12 mouse cellular contexts compared by ENCODE assay signal in the genomic region with DNA sequence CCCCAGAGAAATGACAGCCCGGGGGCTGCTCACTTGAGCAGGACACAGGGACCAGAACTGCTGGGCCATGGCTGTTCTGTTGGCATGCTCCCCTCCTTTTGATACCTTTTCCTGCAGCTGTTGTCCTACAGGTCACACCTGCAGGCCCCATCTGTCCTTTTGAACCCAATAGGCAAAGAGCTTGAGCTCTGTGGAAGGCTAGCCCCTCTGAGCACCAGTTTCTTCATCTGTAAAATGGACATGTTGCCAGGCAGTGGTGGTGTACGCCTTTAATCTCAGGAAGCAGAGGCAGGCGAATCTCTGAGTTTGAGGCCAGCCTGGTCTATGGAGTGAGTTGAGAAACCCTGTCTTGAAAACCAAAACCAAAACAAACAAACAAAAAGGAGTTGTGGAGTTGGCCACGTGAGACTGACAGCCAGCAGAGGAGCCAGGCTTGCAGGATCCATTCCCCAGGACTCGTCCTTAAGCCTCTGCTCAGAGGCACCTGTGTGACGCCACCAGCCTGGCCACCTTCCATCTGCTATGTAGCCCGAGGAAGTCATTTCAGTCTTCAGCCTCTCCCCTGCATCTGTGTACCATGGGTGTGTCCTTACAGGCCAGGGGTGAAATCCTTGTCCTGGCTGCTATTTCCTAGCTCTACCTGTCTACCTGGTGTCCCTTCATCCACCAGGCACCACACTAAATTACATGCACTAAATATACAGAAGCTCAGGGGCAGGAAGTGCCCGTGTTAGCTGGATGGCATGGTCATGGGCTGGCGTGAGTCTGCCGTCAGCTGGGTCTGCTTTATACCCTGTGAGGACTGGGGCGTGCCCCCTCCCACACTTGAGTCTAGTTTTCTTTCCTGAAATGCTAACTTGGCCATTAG. TPM values are rescaled to one million over a fixed set of nuclear protein-coding genes. Genes with fewer than 3 reads are reported as not detected.
DNase-seq lines count a peak whose midpoint lies in the region; ATAC-seq and TF ChIP-seq lines count a peak whose summit lies in the region.
"Had no signal": no experiment of that assay in that cellular context is flagged by ENCODE, and none has a peak within 500 bp of the region (broad histone marks: within the 10 kb centered on the region; RNA-seq: fewer than 3 reads in every experiment).

No protein-coding gene starts in this region.

- H3K36me3 ChIP-seq in heart, embryonic 13.5 days: peaks cover 13% of the 10 kb centered on the region
- H3K36me3 ChIP-seq in forebrain, postnatal 0 days (ENCODE audit: insufficient read depth): peaks cover 15% of the 10 kb centered on the region; the same call in 1 of the 2 replicates
- peaks cover 15% of the 10 kb centered on the region for H3K36me3 ChIP-seq in midbrain, embryonic 10.5 days
- H3K36me3 ChIP-seq: liver, embryonic 15.5 days had no signal

- no peak for TF ChIP-seq CTCF in forebrain, postnatal 0 days (IDR thresholded peaks at IDR 0.05; ENCODE audit: low read depth)

- no peak for DNase-seq in heart, postnatal 10 days
- no peak for DNase-seq in forebrain, postnatal 0 days
- no peak for DNase-seq in midbrain, embryonic 10.5 days (ENCODE audit: low spot score)
- no peak for DNase-seq in yolk sac, embryonic 10.5 days (ENCODE audit: low spot score)
- DNase-seq in thymus, postnatal 4 days: no peak
- no peak for DNase-seq in gastrocnemius, postnatal 14 days

- no peaks in the 10 kb centered on the region for H3K9me3 ChIP-seq in heart, embryonic 13.5 days
- no peaks in the 10 kb centered on the region for H3K9me3 ChIP-seq in forebrain, postnatal 0 days (ENCODE audit: low read length)
- no peaks in the 10 kb centered on the region for H3K9me3 ChIP-seq in midbrain, embryonic 10.5 days (replicated peaks)
- H3K9me3 ChIP-seq: liver, embryonic 15.5 days had no signal

- 74% methylated on average over 11 of the region's 11 CpGs for WGBS in heart, embryonic 13.5 days
- 70% methylated on average over 11 of the region's 11 CpGs for WGBS in forebrain, postnatal 0 days
- 77% methylated on average over 11 of the region's 11 CpGs for WGBS in midbrain, embryonic 10.5 days

- 0 out of 2 replicates have a peak overlapping the region, but pooled peaks have one; percentile 87 for H3K27ac ChIP-seq in heart, embryonic 13.5 days (replicated peaks)
- peak overlapping the region; percentile 42; the same call in 1 of the 2 replicates for H3K27ac ChIP-seq in brown adipose tissue, adult 24 weeks (replicated peaks; ENCODE audit: low read depth, low read length)
- peak overlapping the region; percentile 54; the same call in 1 of the 2 replicates for H3K27ac ChIP-seq in forebrain, postnatal 0 days (ENCODE audit: low read depth, low read length)
- peak overlapping the region; percentile 18; the same call in 1 of the 2 replicates for H3K27ac ChIP-seq in midbrain, embryonic 10.5 days (replicated peaks)
- H3K27ac ChIP-seq: liver, embryonic 15.5 days had no signal

- peak overlapping the region; percentile 13; the same call in 1 of the 2 replicates for H3K4me2 ChIP-seq in heart, embryonic 13.5 days
- H3K4me2 ChIP-seq in forebrain, postnatal 0 days (ENCODE audit: low read depth): no peak overlapping the region
- H3K4me2 ChIP-seq: liver, embryonic 15.5 days had no signal

- H3K27me3 ChIP-seq in heart, embryonic 13.5 days (replicated peaks): no peaks in the 10 kb centered on the region
- no peaks in the 10 kb centered on the region for H3K27me3 ChIP-seq in forebrain, postnatal 0 days (ENCODE audit: insufficient read depth, low read length)
- peaks cover 15% of the 10 kb centered on the region; the same call in 1 of the 2 replicates for H3K27me3 ChIP-seq in midbrain, embryonic 10.5 days (ENCODE audit: low read depth, poor library complexity, severe bottlenecking)

- peaks cover 78% of the 10 kb centered on the region for H3K4me1 ChIP-seq in heart, embryonic 13.5 days
- peaks cover 59% of the 10 kb centered on the region for H3K4me1 ChIP-seq in brown adipose tissue, adult 24 weeks (ENCODE audit: control insufficient read depth, insufficient read depth, insufficient read length, low read length)
- peaks cover 66% of the 10 kb centered on the region for H3K4me1 ChIP-seq in forebrain, postnatal 0 days (ENCODE audit: insufficient read depth)
- peaks cover 94% of the 10 kb centered on the region for H3K4me1 ChIP-seq in midbrain, embryonic 10.5 days

- ATAC-seq in heart, embryonic 13.5 days (ENCODE audit: extremely low read depth, insufficient number of reproducible peaks, low FRiP score, low TSS enrichment): no peak
- ATAC-seq in forebrain, postnatal 0 days: no peak

- H3K4me3 ChIP-seq in heart, embryonic 13.5 days: no peak overlapping the region
- no peak overlapping the region for H3K4me3 ChIP-seq in brown adipose tissue, adult 24 weeks (ENCODE audit: insufficient read depth, low read depth, low read length)
- no peak overlapping the region for H3K4me3 ChIP-seq in forebrain, postnatal 0 days (ENCODE audit: low read depth, low read length)
- no peak overlapping the region for H3K4me3 ChIP-seq in midbrain, embryonic 10.5 days
- H3K4me3 ChIP-seq: liver, embryonic 15.5 days had no signal

- 0 out of 2 replicates have a peak overlapping the region, but pooled peaks have one; percentile 94 for H3K9ac ChIP-seq in heart, embryonic 13.5 days
- no peak overlapping the region for H3K9ac ChIP-seq in forebrain, postnatal 0 days
- H3K9ac ChIP-seq: liver, embryonic 15.5 days had no signal

- intact Hi-C loops in heart, postnatal 10 days (cut with DNase I): no loop called here
- intact Hi-C loops in gastrocnemius, postnatal 14 days (cut with DNase I; ENCODE audit: low total_unique reads): no loop called here

RNA-seq across cellular contexts. Expression of gene Ralgds, which starts 24.1 kb away (rescaled TPM):
- polyA plus RNA-seq in heart, embryonic 13.5 days (2015; fragmentation: Nextera tagmentation; extraction: Ambion mirVana): 19.2 and 20.3 TPM in 2 replicates
- 10 to 100 TPM; 20.6 to 26.6 TPM for total RNA-seq in heart, postnatal 10 days (2021)
- polyA plus RNA-seq in brown adipose tissue, adult 24 weeks (2012; ENCODE audit: insufficient read depth, insufficient read length, missing spikeins): 5.7 and 6.1 TPM in 2 replicates
- total RNA-seq in forebrain, postnatal 0 days (2014; rRNA removed): 176 and 197 TPM in 2 replicates
- polyA plus RNA-seq in forebrain, postnatal 0 days (2015; fragmentation: Nextera tagmentation; extraction: Ambion mirVana): 65.3 and 76.8 TPM in 2 replicates
- polyA plus RNA-seq in midbrain, embryonic 10.5 days (2016; fragmentation: Nextera tagmentation; extraction: Ambion mirVana): 31.5 and 45.6 TPM in 2 replicates
- 10 to 100 TPM; 17.1 to 25.3 TPM for total RNA-seq in gastrocnemius, postnatal 14 days (2021)

RNA-seq across cellular contexts. Expression of gene Cel, which starts 26.2 kb away (rescaled TPM):
- polyA plus RNA-seq in heart, embryonic 13.5 days (2015; fragmentation: Nextera tagmentation; extraction: Ambion mirVana): 0.31 TPM in 1 of 2 replicates, not detected in the other
- not detected for total RNA-seq in heart, postnatal 10 days (2021)
- not detected in 2 replicates for polyA plus RNA-seq in brown adipose tissue, adult 24 weeks (2012; ENCODE audit: insufficient read depth, insufficient read length, missing spikeins)
- total RNA-seq in forebrain, postnatal 0 days (2014; rRNA removed): not detected in 2 replicates
- not detected in 2 replicates for polyA plus RNA-seq in forebrain, postnatal 0 days (2015; fragmentation: Nextera tagmentation; extraction: Ambion mirVana)
- not detected in 2 replicates for polyA plus RNA-seq in midbrain, embryonic 10.5 days (2016; fragmentation: Nextera tagmentation; extraction: Ambion mirVana)
- total RNA-seq in gastrocnemius, postnatal 14 days (2021): not detected
- total RNA-seq: CH12.LX had no signal
- polyA plus RNA-seq: kidney, embryonic 14.5 days; neural tube, embryonic 11.5 days had no signal

RNA-seq across cellular contexts. Expression of gene Gm10134, which starts 31.1 kb away (rescaled TPM):
- polyA plus RNA-seq in heart, embryonic 13.5 days (2015; fragmentation: Nextera tagmentation; extraction: Ambion mirVana): 1.1 and 1.6 TPM in 2 replicates
- total RNA-seq in heart, postnatal 10 days (2021): 1 to 10 TPM; 1.7 to 2.8 TPM
- polyA plus RNA-seq in brown adipose tissue, adult 24 weeks (2012; ENCODE audit: insufficient read depth, insufficient read length, missing spikeins): not detected in 2 replicates
- total RNA-seq in forebrain, postnatal 0 days (2014; rRNA removed): not detected in 2 replicates
- polyA plus RNA-seq in forebrain, postnatal 0 days (2015; fragmentation: Nextera tagmentation; extraction: Ambion mirVana): 1.8 and 2.3 TPM in 2 replicates
- polyA plus RNA-seq in midbrain, embryonic 10.5 days (2016; fragmentation: Nextera tagmentation; extraction: Ambion mirVana): 0.49 TPM in 1 of 2 replicates, not detected in the other
- under 1 TPM in 1 of 2 experiments, not detected in 1; 0.90 TPM for total RNA-seq in gastrocnemius, postnatal 14 days (2021)
- total RNA-seq: CH12.LX had no signal
- polyA plus RNA-seq: neural tube, embryonic 11.5 days had no signal

RNA-seq across cellular contexts. Expression of gene Gbgt1, which starts 40.3 kb away (rescaled TPM):
- polyA plus RNA-seq in heart, embryonic 13.5 days (2015; fragmentation: Nextera tagmentation; extraction: Ambion mirVana): 0.25 and 0.47 TPM in 2 replicates
- total RNA-seq in heart, postnatal 10 days (2021): 1 to 10 TPM; 2.5 to 2.8 TPM
- not detected in 2 replicates for polyA plus RNA-seq in brown adipose tissue, adult 24 weeks (2012; ENCODE audit: insufficient read depth, insufficient read length, missing spikeins)
- total RNA-seq in forebrain, postnatal 0 days (2014; rRNA removed): 1.5 and 4.9 TPM in 2 replicates
- polyA plus RNA-seq in forebrain, postnatal 0 days (2015; fragmentation: Nextera tagmentation; extraction: Ambion mirVana): 0.47 and 0.54 TPM in 2 replicates
- polyA plus RNA-seq in midbrain, embryonic 10.5 days (2016; fragmentation: Nextera tagmentation; extraction: Ambion mirVana): not detected in 2 replicates
- total RNA-seq in gastrocnemius, postnatal 14 days (2021): 1 to 10 TPM; 1.7 to 1.9 TPM
- total RNA-seq: CH12.LX had no signal
- polyA plus RNA-seq: neural tube, embryonic 11.5 days had no signal

RNA-seq across cellular contexts. Expression of gene Gtf3c5, which starts 46.6 kb away (rescaled TPM):
- 29.8 and 30.9 TPM in 2 replicates for polyA plus RNA-seq in heart, embryonic 13.5 days (2015; fragmentation: Nextera tagmentation; extraction: Ambion mirVana)
- total RNA-seq in heart, postnatal 10 days (2021): 10 to 100 TPM; 14.1 to 15.4 TPM
- polyA plus RNA-seq in brown adipose tissue, adult 24 weeks (2012; ENCODE audit: insufficient read depth, insufficient read length, missing spikeins): 5.2 and 6.9 TPM in 2 replicates
- total RNA-seq in forebrain, postnatal 0 days (2014; rRNA removed): 26.9 and 33.3 TPM in 2 replicates
- 20.0 and 32.7 TPM in 2 replicates for polyA plus RNA-seq in forebrain, postnatal 0 days (2015; fragmentation: Nextera tagmentation; extraction: Ambion mirVana)
- 58.1 and 61.3 TPM in 2 replicates for polyA plus RNA-seq in midbrain, embryonic 10.5 days (2016; fragmentation: Nextera tagmentation; extraction: Ambion mirVana)
- 1 to 10 TPM; 7.1 to 7.4 TPM for total RNA-seq in gastrocnemius, postnatal 14 days (2021)

Comparison
In these comparisons a context has a peak if more than half of its experiments do, and no peak if none do; other contexts are left out.
1. H3K27ac ChIP-seq: peak in every context shown above with its lines; median percentile 87 in heart, embryonic 13.5 days; 54 in forebrain, postnatal 0 days; 42 in brown adipose tissue, adult 24 weeks; 18 in midbrain, embryonic 10.5 days.